Mouse (Mus musculus): Measurements from ENCODE around the gene Dppa4. TPM values are rescaled to one million over a fixed set of nuclear protein-coding genes. Genes with fewer than 3 reads are reported as not detected.

The Dppa4 gene
- polyA plus RNA-seq (2016; fragmentation: Nextera tagmentation; extraction: Ambion mirVana): not detected in 2 replicates

DNA sequence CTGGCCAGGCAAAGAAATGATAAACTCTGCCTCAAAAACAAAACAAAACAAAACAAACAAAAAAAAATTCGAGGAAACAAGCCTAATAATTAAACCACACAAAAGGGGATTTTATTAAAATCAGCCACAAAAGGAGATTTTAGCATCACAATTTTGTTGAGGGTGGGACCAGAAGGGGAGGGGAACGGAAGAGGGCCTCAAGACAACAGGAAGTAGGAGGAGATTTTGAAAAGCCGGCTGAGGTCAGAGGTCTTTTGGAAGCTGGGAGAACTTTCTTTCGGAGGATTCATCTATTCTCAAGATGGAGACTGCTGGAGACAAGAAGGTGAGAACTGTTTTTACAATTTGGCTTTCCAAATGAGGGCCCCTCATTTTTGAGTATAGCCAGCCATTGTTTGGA lies at the start of gene Dppa4:
Gene Dppa4, plus strand, starts transcription at position 217 of the 400 bp plus-strand sequence.
- 76% methylated on average over 4 of the region's 4 CpGs for WGBS
- H3K9me3 ChIP-seq: no peaks in the 10 kb centered on the region
- H3K4me2 ChIP-seq (replicated peaks): no peak within 1 kb of the TSS
- H3K4me1 ChIP-seq: no peaks in the 10 kb centered on the region
- no peak within 1 kb of the TSS for H3K27ac ChIP-seq
- no peaks in the 10 kb centered on the region for H3K27me3 ChIP-seq
- no peak for ATAC-seq (ENCODE audit: insufficient number of reproducible peaks, insufficient read depth, low FRiP score, low TSS enrichment)
- no peak within 1 kb of the TSS for H3K4me3 ChIP-seq
- no peaks in the 10 kb centered on the region for H3K36me3 ChIP-seq
- H3K9ac ChIP-seq: no peak within 1 kb of the TSS

DNA sequence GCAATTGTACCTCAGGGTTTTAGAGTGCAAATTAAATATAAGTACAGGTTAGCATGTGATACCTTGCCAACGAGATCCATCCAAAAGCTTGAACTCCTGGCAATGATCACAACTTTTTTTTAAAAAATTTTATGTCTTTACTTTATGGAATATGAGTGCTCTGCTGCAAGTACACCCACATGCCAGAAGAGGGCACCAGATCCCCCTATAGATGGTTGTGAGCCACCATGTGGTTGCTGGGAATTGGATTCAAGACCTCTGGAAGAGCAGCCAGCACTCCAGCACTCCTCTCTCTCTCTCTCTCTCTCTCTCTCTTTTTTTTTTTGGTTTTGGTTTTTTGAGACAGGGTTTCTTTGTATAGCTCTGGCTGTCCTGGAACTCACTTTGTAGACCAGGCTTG lies 48.5 kb upstream of the Dppa4 start:
- H3K27me3 ChIP-seq: no peaks in the 10 kb centered on the region
- no peaks in the 10 kb centered on the region for H3K36me3 ChIP-seq
- no peaks in the 10 kb centered on the region for H3K4me1 ChIP-seq
- H3K27ac ChIP-seq: no peak overlapping the region
- H3K4me3 ChIP-seq: no peak overlapping the region
- no peak overlapping the region for H3K9ac ChIP-seq
- WGBS: 83% methylated on average over 1 of the region's 1 CpGs
- no peak overlapping the region for H3K4me2 ChIP-seq (replicated peaks)
- no peaks in the 10 kb centered on the region for H3K9me3 ChIP-seq
- no peak for ATAC-seq (ENCODE audit: insufficient number of reproducible peaks, insufficient read depth, low FRiP score, low TSS enrichment)

DNA sequence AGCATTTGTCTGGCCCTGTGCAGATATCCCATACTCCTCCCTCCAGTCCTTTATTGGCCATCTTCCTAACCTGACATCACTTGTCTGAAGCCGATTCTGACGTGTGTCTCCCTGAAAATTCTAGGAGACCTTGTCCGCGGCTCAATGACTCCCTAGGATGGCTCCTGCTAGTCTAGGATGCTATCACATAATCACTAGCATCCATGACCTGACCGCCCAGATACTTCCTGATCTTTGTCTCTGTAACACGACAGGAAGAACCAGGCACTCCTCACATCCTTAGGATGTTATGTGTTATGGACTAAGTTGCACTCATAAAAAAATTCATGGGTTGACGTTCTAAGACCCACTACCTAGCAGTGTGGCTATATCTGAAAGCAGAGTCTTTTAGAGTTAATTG lies 45.9 kb upstream of the Dppa4 start:
- no peaks in the 10 kb centered on the region for H3K9me3 ChIP-seq
- ATAC-seq (ENCODE audit: insufficient number of reproducible peaks, insufficient read depth, low FRiP score, low TSS enrichment): no peak
- H3K27me3 ChIP-seq: no peaks in the 10 kb centered on the region
- H3K27ac ChIP-seq: no peak overlapping the region
- no peaks in the 10 kb centered on the region for H3K36me3 ChIP-seq
- H3K9ac ChIP-seq: no peak overlapping the region
- no peak overlapping the region for H3K4me3 ChIP-seq
- H3K4me2 ChIP-seq (replicated peaks): no peak overlapping the region
- H3K4me1 ChIP-seq: no peaks in the 10 kb centered on the region
- 88% methylated on average over 7 of the region's 7 CpGs for WGBS

DNA sequence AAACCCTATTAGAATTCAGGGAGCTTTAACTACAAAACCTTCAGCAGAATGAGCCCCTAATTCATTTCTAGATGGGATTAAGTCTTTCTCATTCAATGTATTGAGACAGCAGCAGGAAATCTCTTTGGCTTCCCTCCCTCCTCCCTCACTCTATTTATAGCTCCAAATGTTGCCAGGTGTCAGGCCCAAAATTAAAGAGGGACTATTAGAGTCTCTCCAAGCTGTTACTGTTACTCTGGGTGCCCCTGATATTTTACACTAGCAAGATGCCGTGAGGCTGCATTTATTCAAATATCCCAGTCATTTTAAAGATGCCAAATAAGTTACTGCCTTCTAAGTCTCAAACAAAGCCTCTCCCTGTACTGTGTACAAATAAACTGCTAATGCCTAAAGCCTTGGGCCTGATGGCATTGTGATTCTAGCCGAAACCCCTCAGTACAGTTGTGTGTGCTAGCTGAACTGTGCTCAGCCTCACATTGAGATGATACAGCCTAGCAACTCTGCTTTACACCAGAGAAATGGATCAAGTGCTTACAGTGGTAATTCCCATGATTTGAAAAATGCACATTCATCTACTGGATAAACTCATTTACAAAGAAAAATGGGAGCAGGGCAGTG lies 36.4 kb upstream of the Dppa4 start:
- no peaks in the 10 kb centered on the region for H3K4me1 ChIP-seq
- 81% methylated on average over 2 of the region's 2 CpGs for WGBS
- no peak for ATAC-seq (ENCODE audit: insufficient number of reproducible peaks, insufficient read depth, low FRiP score, low TSS enrichment)

DNA sequence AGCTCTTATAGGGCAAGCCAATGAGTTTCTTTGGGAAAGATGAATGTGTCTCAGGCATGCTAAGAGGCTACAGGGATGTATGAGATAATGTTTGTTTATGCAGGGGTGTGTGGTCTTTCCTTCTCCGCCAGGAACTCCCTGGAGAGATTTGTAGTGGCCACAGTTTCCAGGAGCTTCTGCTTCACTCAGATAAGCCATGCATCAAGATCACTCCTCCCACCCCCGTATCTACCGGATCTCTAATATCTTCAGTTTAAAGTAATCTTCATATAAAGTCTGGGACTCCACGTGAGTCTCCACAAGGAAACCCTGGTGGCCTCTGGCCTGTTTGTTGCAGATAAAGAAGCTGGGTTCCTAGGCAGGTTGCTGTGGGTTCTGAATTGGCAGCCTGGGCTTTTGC lies 30.7 kb upstream of the Dppa4 start:
- no peak overlapping the region for H3K27ac ChIP-seq
- no peak overlapping the region for H3K9ac ChIP-seq
- H3K9me3 ChIP-seq: no peaks in the 10 kb centered on the region
- H3K4me1 ChIP-seq: no peaks in the 10 kb centered on the region
- H3K4me2 ChIP-seq (replicated peaks): no peak overlapping the region
- H3K4me3 ChIP-seq: no peak overlapping the region
- WGBS: 69% methylated on average over 4 of the region's 4 CpGs
- H3K27me3 ChIP-seq: no peaks in the 10 kb centered on the region
- no peak for ATAC-seq (ENCODE audit: insufficient number of reproducible peaks, insufficient read depth, low FRiP score, low TSS enrichment)
- H3K36me3 ChIP-seq: no peaks in the 10 kb centered on the region

More for the DNA sequence above, 36.4 kb upstream of the Dppa4 start:
- H3K9ac ChIP-seq: no peak overlapping the region
- no peak overlapping the region for H3K27ac ChIP-seq
- no peaks in the 10 kb centered on the region for H3K36me3 ChIP-seq
- H3K4me3 ChIP-seq: no peak overlapping the region
- H3K27me3 ChIP-seq: no peaks in the 10 kb centered on the region
- no peak overlapping the region for H3K4me2 ChIP-seq (replicated peaks)
- H3K9me3 ChIP-seq: no peaks in the 10 kb centered on the region

DNA sequence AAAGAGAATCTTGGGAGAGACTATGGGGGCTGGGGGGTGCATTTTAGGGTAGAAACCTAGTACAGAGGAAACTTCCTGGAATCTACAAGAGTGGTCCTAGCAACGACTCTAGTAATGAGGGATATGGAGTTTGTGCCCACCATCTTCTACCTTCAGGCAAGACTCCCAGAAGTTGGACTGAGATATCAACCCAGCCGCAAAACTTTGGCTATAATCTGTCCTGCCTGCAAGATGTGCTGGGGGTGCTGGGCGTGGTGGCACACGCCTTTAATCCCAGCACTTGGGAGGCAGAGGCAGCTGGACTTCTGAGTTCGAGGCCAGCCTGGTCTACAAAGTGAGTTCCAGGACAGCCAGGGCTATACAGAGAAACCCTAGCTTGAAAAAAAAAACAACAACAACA lies 28.9 kb upstream of the Dppa4 start:
- WGBS: 88% methylated on average over 5 of the region's 5 CpGs
- Histone ChIP-seq H3K4me1 (no peaks in the 10 kb centered on the region), H3K4me2 (replicated peaks) (no peak overlapping the region), H3K9me3 (no peaks in the 10 kb centered on the region), H3K27ac (no peak overlapping the region), H3K36me3 (no peaks in the 10 kb centered on the region), H3K27me3 (no peaks in the 10 kb centered on the region), H3K9ac (no peak overlapping the region), H3K4me3 (no peak overlapping the region)
- no peak for ATAC-seq (ENCODE audit: insufficient number of reproducible peaks, insufficient read depth, low FRiP score, low TSS enrichment)

DNA sequence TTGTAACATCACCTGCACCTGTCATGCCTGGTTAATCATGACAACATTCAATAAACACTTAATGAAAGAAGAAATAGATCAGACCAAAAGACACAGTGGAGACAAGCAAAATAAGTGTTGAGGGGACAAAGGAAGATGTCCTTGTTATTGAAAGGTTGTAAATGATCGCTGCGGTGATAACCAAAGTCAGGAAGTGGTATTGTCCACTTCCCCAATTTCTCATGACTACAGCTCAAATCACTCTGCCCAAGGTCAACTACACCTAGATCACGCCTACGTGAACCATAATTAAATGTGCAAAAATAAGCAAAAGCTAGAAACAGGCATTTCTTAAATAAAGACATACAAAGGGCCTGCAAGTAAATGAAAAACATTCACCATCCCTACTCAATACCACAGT lies 24.0 kb upstream of the Dppa4 start:
- ATAC-seq (ENCODE audit: insufficient number of reproducible peaks, insufficient read depth, low FRiP score, low TSS enrichment): no peak
- Histone ChIP-seq H3K4me3 (no peak overlapping the region), H3K9me3 (no peaks in the 10 kb centered on the region), H3K4me1 (no peaks in the 10 kb centered on the region), H3K4me2 (replicated peaks) (no peak overlapping the region), H3K27ac (no peak overlapping the region), H3K36me3 (no peaks in the 10 kb centered on the region), H3K9ac (no peak overlapping the region), H3K27me3 (no peaks in the 10 kb centered on the region)
- WGBS: 92% methylated on average over 4 of the region's 4 CpGs

DNA sequence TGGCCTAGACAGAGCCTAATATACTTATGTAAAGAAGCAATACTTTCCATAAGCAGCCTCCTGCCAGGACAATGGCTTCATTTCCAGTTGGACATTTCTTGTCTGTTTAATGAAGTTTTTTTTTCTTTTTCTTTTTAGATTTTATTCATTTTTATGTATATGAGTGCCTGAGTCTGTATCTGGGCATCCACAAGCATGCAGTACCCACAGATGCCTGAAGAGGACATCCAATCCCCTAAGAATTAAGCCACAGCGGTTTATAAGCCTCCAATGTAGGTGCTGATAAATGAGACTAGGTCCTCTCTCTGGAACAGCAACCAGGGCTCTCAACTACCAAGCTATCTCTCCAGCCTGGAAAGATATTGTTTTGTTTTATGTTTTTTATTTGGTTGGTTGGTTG lies 20.6 kb upstream of the Dppa4 start:
- Histone ChIP-seq H3K27me3 (no peaks in the 10 kb centered on the region), H3K4me1 (no peaks in the 10 kb centered on the region), H3K4me3 (no peak overlapping the region), H3K27ac (no peak overlapping the region), H3K36me3 (no peaks in the 10 kb centered on the region), H3K4me2 (replicated peaks) (no peak overlapping the region), H3K9me3 (no peaks in the 10 kb centered on the region), H3K9ac (no peak overlapping the region)
- 81% methylated on average over 1 of the region's 1 CpGs for WGBS
- no peak for ATAC-seq (ENCODE audit: insufficient number of reproducible peaks, insufficient read depth, low FRiP score, low TSS enrichment)

DNA sequence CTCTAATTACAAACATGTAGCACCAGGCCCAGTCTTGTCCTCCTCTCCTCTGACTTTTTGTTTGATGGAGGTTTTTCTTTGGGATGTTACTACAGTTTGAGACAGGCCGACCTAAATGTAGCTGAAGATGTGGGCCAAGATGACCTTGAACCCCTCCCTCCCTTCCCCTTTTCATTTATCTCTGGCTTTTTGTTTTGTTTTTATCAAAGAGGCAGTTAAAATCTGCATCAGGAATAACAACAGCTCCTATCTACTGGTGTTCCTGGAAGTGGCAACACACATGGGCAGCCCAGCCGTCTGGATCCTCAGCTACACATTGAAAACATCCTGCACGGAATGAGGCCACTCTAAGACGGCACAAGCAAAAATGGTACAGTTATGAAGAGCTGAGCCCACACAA lies 17.7 kb upstream of the Dppa4 start:
- no peak overlapping the region for H3K4me3 ChIP-seq
- H3K9me3 ChIP-seq: no peaks in the 10 kb centered on the region
- no peak overlapping the region for H3K27ac ChIP-seq
- H3K4me2 ChIP-seq (replicated peaks): no peak overlapping the region
- H3K4me1 ChIP-seq: no peaks in the 10 kb centered on the region
- H3K36me3 ChIP-seq: no peaks in the 10 kb centered on the region
- H3K9ac ChIP-seq: no peak overlapping the region
- WGBS: 86% methylated on average over 4 of the region's 4 CpGs
- no peak for ATAC-seq (ENCODE audit: insufficient number of reproducible peaks, insufficient read depth, low FRiP score, low TSS enrichment)
- H3K27me3 ChIP-seq: no peaks in the 10 kb centered on the region

DNA sequence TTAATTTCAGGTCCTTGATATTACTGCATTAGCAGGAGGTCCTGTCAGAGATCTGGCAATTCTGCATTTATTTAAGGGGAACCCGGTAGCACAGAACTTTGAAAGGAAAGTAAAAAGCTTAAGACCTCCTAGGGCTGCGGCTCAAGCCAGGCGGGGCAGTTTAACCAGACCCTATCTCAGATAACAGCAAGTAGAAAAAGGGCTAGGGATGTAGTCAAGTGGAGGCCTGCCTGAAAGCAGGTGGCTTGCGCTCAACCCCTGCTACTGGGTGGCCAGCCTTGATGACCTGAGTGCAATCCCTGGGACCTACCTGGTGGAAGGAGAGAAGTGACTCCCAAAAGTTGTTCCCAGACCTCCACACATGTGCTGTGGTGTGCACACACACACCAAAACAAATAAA lies 6.6 kb upstream of the Dppa4 start:
- no peak overlapping the region for H3K4me3 ChIP-seq
- WGBS: 70% methylated on average over 4 of the region's 4 CpGs
- no peaks in the 10 kb centered on the region for H3K4me1 ChIP-seq
- no peak overlapping the region for H3K4me2 ChIP-seq (replicated peaks)
- H3K27me3 ChIP-seq: no peaks in the 10 kb centered on the region
- no peak overlapping the region for H3K27ac ChIP-seq
- H3K9me3 ChIP-seq: no peaks in the 10 kb centered on the region
- H3K9ac ChIP-seq: no peak overlapping the region
- ATAC-seq (ENCODE audit: insufficient number of reproducible peaks, insufficient read depth, low FRiP score, low TSS enrichment): no peak
- no peaks in the 10 kb centered on the region for H3K36me3 ChIP-seq

DNA sequence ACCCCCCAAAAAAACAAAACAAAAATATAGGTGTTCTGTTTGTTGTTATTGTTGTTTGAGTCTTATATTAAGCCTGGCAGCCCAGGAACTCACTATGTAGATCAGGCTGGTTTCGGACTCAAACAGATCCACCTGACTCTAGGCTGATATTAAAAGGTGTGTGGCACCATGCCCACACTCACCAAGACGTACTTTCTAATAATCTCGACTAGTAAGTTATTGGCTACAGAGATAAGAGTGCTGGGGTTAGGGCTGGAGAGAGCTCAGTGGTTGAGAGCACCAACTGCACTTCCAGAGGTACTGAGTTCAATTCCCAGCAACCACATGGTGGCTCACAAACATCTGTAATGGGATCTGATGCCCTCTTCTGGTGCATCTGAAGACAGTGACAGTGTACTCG lies 2.6 kb upstream of the Dppa4 start:
- H3K4me3 ChIP-seq: no peak overlapping the region
- no peaks in the 10 kb centered on the region for H3K27me3 ChIP-seq
- WGBS: 87% methylated on average over 4 of the region's 4 CpGs
- no peaks in the 10 kb centered on the region for H3K4me1 ChIP-seq
- no peaks in the 10 kb centered on the region for H3K36me3 ChIP-seq
- H3K9me3 ChIP-seq: no peaks in the 10 kb centered on the region
- no peak overlapping the region for H3K4me2 ChIP-seq (replicated peaks)
- no peak overlapping the region for H3K9ac ChIP-seq
- no peak overlapping the region for H3K27ac ChIP-seq
- no peak for ATAC-seq (ENCODE audit: insufficient number of reproducible peaks, insufficient read depth, low FRiP score, low TSS enrichment)

DNA sequence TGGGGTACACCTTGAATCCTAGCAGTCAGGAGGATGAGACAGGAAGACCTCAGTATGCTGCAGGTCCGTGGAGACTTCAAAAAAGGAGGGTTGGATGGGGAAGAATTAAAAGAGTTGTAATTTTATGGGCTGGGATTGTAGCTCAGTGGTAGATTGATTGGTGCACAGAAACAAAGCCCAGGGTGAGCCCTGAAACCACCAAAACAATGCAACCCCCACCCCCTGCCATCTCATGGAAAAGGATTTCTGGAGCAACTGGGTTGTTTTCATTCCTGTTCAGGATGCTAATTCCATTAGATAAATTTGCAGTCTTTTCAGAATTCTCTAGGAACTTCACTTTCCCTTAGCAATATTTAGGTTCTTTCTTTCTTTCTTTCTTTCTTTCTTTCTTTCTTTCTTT lies 732 bp upstream of the Dppa4 start:
- Histone ChIP-seq H3K9ac (no peak overlapping the region), H3K36me3 (no peaks in the 10 kb centered on the region), H3K27ac (no peak overlapping the region), H3K4me1 (no peaks in the 10 kb centered on the region), H3K4me3 (no peak overlapping the region), H3K9me3 (no peaks in the 10 kb centered on the region), H3K27me3 (no peaks in the 10 kb centered on the region), H3K4me2 (replicated peaks) (no peak overlapping the region)
- no peak for ATAC-seq (ENCODE audit: insufficient number of reproducible peaks, insufficient read depth, low FRiP score, low TSS enrichment)
- 73% methylated on average over 1 of the region's 1 CpGs for WGBS

DNA sequence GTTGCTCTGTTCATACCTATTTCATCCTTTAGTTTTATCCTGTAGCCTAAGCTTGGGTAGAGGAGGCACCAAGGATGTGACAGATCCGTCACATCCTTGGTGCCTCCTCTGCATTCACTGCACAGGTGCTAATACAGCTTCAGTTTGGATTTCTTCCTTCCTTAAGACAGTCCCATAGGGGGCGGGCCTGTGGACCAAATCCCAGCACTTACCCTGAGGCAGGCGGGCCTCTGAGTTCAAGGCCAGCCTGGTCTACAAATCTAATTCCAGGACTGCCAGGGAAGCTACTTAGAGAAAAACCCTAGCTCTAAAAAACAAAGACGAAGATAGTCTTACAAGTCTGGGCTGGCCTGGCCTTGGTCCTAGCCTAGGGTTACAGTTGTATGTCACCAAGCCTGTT lies 2.0 kb downstream of the Dppa4 start:
- H3K36me3 ChIP-seq: no peaks in the 10 kb centered on the region
- ATAC-seq (ENCODE audit: insufficient number of reproducible peaks, insufficient read depth, low FRiP score, low TSS enrichment): no peak
- 87% methylated on average over 4 of the region's 4 CpGs for WGBS
- no peaks in the 10 kb centered on the region for H3K4me1 ChIP-seq
- H3K9me3 ChIP-seq: no peaks in the 10 kb centered on the region
- H3K4me3 ChIP-seq: no peak overlapping the region
- H3K27me3 ChIP-seq: no peaks in the 10 kb centered on the region
- no peak overlapping the region for H3K4me2 ChIP-seq (replicated peaks)
- no peak overlapping the region for H3K9ac ChIP-seq
- H3K27ac ChIP-seq: no peak overlapping the region
